Mouse (Mus musculus) ES-Bruce4 (cell line): Measurements from ENCODE around the gene Tenm2. TPM values are rescaled to one million over a fixed set of nuclear protein-coding genes. Genes with fewer than 3 reads are reported as not detected.
A peak's percentile ranks its signal among the peaks of the same experiment; 100 is the strongest.

ENCODE experiments used
- H3K27ac ChIP-seq: 2 replicates; pipeline ENCODE4 v1.5.1; 2012; ENCODE audit warnings: low read length, inconsistent platforms; ENCODE audit not compliant: insufficient read depth
- H3K27me3 ChIP-seq: 2 replicates; pipeline ENCODE4 v1.6.1; 2012; ENCODE audit warnings: mild to moderate bottlenecking, low read length, inconsistent platforms; ENCODE audit not compliant: control insufficient read depth, poor library complexity, insufficient read depth, severe bottlenecking
- H3K36me3 ChIP-seq: 2 replicates; pipeline ENCODE4 v1.6.1; 2012; ENCODE audit warnings: inconsistent platforms, mild to moderate bottlenecking, low read length, moderate library complexity; ENCODE audit not compliant: control insufficient read depth, poor library complexity, insufficient read depth, severe bottlenecking
- H3K4me1 ChIP-seq: one replicate; pipeline ENCODE4 v1.8.1; 2011; ENCODE audit warnings: low read length; ENCODE audit not compliant: control insufficient read depth, insufficient read depth
- H3K4me3 ChIP-seq: 2 replicates; pipeline ENCODE4 v1.5.1; 2011; ENCODE audit warnings: low read depth, mild to moderate bottlenecking, low read length
- H3K9ac ChIP-seq: 2 replicates; pipeline ENCODE4 v1.6.1; 2012; ENCODE audit warnings: low read depth, mild to moderate bottlenecking, inconsistent platforms; ENCODE audit not compliant: poor library complexity, severe bottlenecking
- H3K9me3 ChIP-seq: replicated peaks from 2 replicates; pipeline ENCODE4 v1.6.1; 2012; ENCODE audit warnings: mild to moderate bottlenecking, low read length, inconsistent platforms; ENCODE audit not compliant: control insufficient read depth, poor library complexity, insufficient read depth, severe bottlenecking
- CTCF ChIP-seq: IDR thresholded peaks from one replicate; pipeline ENCODE4 v1.8.1; 2011; ENCODE audit warnings: low read depth, low read length
- EP300 ChIP-seq: IDR thresholded peaks from 2 replicates; pipeline ENCODE4 v1.6.1; 2011; ENCODE audit warnings: low read depth, low read length; ENCODE audit not compliant: insufficient read depth
- POLR2A ChIP-seq: IDR thresholded peaks from one replicate; pipeline ENCODE4 v1.8.1; 2011; ENCODE audit warnings: low read length; ENCODE audit not compliant: insufficient read depth
- polyA plus RNA-seq: library from polyadenylated mRNA; stranded (reverse); fragments of >200 nt; gene quantifications from 2 replicates; pipeline ENCODE4 v1.2.4, GENCODE M21; 2011; ENCODE audit warnings: low read depth; ENCODE audit not compliant: missing spikeins, insufficient read depth, insufficient read length

The Tenm2 gene
- 0.06 TPM in 1 of 2 replicates, not detected in the other for polyA plus RNA-seq

DNA sequence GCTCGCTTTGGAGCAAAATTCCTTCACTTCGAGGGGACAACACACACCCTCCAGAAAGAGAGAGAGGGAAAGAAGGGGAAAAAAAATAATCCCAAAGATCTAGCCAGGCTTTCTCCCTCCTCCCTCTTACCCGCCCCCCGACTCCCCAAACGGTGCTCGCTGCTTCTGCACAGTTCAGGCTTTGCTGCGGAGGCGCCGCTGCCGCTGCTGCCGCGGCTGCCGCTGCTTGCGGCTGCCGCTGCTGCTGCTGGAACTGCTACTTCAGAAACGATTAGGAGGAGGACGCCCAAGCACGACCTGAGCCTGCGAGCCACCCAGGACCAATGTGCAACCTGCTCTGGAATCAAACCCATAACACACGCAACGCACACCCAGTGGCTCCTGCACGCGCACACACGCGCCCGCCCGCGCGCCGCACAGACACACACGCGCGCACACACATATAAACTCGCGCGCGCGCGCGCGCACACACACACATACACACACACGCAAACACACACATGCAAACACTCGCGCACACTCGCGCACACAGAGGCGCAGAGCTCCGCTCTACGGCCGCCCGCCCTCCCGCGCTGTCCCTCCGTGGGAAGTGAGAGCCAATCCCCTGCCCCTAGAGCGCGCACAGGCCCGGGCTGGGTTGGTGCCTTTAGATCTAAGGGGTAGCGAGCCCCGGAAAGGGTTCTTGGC, at the start of gene Tenm2:
Gene Tenm2, minus strand, starts transcription at position 51 of the 687 bp plus-strand sequence.
- Histone ChIP-seq H3K36me3 (no peaks in the 10 kb centered on the region), H3K9ac (peak within 1 kb of the TSS; percentile 68), H3K27ac (no peak within 1 kb of the TSS), H3K27me3 (peaks cover 4% of the 10 kb centered on the region), H3K4me3 (peak within 1 kb of the TSS; percentile 73), H3K4me1 (no peaks in the 10 kb centered on the region), H3K9me3 (no peaks in the 10 kb centered on the region)
- no peak for TF ChIP-seq POLR2A
- no peak for TF ChIP-seq EP300
- no peak for TF ChIP-seq CTCF

- no peaks in the 10 kb centered on the region for H3K27me3 ChIP-seq
- H3K9me3 ChIP-seq, result no peaks in the 10 kb centered on the region
- H3K9ac ChIP-seq, result no peak overlapping the region
- H3K27ac ChIP-seq, result no peak overlapping the region
- TF ChIP-seq POLR2A (no peak), EP300 (no peak), CTCF (no peak)
- no peaks in the 10 kb centered on the region for H3K36me3 ChIP-seq
- no peaks in the 10 kb centered on the region for H3K4me1 ChIP-seq
- no peak overlapping the region for H3K4me3 ChIP-seq
Measured at GRCm38 (mm10) chr11:37285186-37285585, 49.4 kb upstream of the Tenm2 start.

DNA sequence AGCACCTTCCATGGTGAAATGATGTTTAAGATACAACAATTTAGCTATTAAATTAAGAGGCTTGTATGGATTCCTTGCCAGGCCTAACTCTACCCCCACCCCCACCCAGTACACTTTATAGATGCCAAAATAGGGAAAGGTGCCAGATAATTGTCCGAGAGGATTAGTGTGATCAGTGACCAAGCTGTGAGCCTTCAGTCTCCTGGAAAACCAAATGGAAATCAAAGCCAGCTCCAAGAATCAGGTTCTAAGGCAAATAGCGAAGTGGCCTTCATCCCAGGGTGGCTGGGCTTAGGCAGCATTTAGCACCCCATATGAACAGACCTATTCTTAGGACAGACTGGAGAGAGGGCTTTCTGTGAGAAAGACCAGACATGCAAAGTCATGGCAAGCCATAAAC, 13.0 kb upstream of the Tenm2 start:
- TF ChIP-seq POLR2A (no peak), CTCF (no peak), EP300 (no peak)
- H3K36me3 ChIP-seq, result no peaks in the 10 kb centered on the region
- no peaks in the 10 kb centered on the region for H3K27me3 ChIP-seq
- H3K9me3 ChIP-seq, result no peaks in the 10 kb centered on the region
- no peaks in the 10 kb centered on the region for H3K4me1 ChIP-seq
- H3K9ac ChIP-seq, result no peak overlapping the region
- H3K4me3 ChIP-seq, result no peak overlapping the region
- no peak overlapping the region for H3K27ac ChIP-seq

DNA sequence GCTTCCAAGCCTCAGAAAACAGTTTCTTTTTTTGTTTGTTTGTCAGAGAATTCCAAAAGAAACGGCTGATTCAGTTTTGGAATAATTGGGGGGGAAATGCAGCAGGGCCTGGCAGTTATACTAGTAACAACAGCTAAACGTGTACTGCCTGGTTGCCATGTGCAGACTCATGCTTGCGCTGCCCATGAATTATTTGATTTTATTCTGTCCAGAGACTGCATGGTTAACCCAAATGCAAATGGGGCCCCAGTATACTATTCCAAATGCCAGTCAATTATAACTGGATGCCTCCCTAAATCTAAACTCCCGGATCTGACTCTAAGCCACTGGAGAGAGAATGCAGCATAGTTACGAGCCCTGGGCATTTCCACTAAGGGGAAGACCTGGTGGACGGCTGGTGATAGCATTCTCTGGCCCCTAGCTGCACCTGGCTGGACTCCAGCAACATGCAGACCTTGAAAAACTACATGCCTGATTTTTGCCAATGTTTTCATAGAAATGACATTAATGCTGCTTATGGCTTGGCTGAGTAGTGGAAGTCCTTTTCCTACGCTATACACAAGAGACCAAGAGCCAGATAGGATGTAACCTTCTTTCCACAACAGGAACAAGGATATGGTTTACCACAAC, 1.4 kb upstream of the Tenm2 start:
- no peak for TF ChIP-seq EP300
- TF ChIP-seq CTCF, result no peak
- no peak for TF ChIP-seq POLR2A
- Histone ChIP-seq H3K36me3 (no peaks in the 10 kb centered on the region), H3K4me1 (no peaks in the 10 kb centered on the region), H3K9ac (peak overlapping the region; percentile 68; the same call in 1 of the 2 replicates), H3K27ac (no peak overlapping the region), H3K27me3 (peaks cover 4% of the 10 kb centered on the region), H3K9me3 (no peaks in the 10 kb centered on the region), H3K4me3 (no peak overlapping the region)

- peak overlapping the region; percentile 73 for H3K4me3 ChIP-seq
- no peaks in the 10 kb centered on the region for H3K36me3 ChIP-seq
- peaks cover 4% of the 10 kb centered on the region for H3K27me3 ChIP-seq
- no peaks in the 10 kb centered on the region for H3K4me1 ChIP-seq
- H3K27ac ChIP-seq, result no peak overlapping the region
- no peaks in the 10 kb centered on the region for H3K9me3 ChIP-seq
- TF ChIP-seq POLR2A, result no peak
- TF ChIP-seq CTCF, result no peak
- no peak for TF ChIP-seq EP300
- peak overlapping the region; percentile 68 for H3K9ac ChIP-seq
Measured at GRCm38 (mm10) chr11:37236601-37237083, 878 bp upstream of the Tenm2 start.
